Mouse (Mus musculus) kidney, adult 2 months (tissue): ENCODE data around the gene Shld2.

Experiments used
- CTCF ChIP-seq: fragments of 200-500 bp; conservative IDR thresholded peaks from 2 replicates; pipeline ENCODE4 v1.5.1; 2011; ENCODE audit warnings: low read depth, mild to moderate bottlenecking, control low read depth, low read length, moderate library complexity, mixed read lengths; ENCODE audit not compliant: insufficient read depth, insufficient read length
- POLR2A ChIP-seq: fragments of 200-500 bp; IDR thresholded peaks from one replicate; pipeline ENCODE4 v1.6.1; 2011; ENCODE audit warnings: low read depth, low read length, control low read depth

GRCm38 (mm10) chr14:34351660-34352059 is 41.4 kb upstream of the Shld2 start:
- TF ChIP-seq CTCF = no peak
- no peak for TF ChIP-seq POLR2A
